Mouse (Mus musculus) activated CD4-positive, CD25-positive, alpha-beta regulatory T cell, adult 4 months (primary cell): ENCODE data around the gene Mttp. TPM values are rescaled to one million over a fixed set of nuclear protein-coding genes. Genes with fewer than 3 reads are reported as not detected.

Experiments
- ATAC-seq: one replicate; pipeline ENCODE4 v1.8.0; 2017
- polyA plus RNA-seq, 2 experiments: library from polyadenylated mRNA; unstranded; fragments of 100-300 nt; shearing (Covaris generic); gene quantifications; one replicate each; pipeline ENCODE4 v1.2.1; 2017

Gene Mttp
- polyA plus RNA-seq, 2 experiments from 2014 or later = 2.9 to 3.6 TPM

DNA sequence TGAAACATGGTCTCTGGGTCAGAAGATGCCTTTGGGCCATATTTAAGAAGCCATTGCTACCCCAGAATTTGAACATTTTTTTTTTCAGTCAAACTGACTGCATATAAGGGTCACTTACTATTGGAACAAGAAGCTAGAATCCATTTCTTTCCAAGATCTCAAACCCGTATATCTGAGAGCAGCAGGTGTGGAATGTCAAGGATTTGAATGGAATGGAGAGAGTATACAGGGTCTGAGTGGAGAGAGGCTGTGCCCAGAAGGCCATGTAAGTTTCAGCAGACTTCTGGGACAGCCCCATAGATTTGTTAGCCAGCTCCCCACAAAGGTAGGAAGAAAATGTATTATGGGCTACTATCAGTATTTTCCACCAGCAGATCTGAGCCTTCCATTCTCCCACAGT, 66.1 kb downstream of the Mttp start:
- no peak for ATAC-seq

DNA sequence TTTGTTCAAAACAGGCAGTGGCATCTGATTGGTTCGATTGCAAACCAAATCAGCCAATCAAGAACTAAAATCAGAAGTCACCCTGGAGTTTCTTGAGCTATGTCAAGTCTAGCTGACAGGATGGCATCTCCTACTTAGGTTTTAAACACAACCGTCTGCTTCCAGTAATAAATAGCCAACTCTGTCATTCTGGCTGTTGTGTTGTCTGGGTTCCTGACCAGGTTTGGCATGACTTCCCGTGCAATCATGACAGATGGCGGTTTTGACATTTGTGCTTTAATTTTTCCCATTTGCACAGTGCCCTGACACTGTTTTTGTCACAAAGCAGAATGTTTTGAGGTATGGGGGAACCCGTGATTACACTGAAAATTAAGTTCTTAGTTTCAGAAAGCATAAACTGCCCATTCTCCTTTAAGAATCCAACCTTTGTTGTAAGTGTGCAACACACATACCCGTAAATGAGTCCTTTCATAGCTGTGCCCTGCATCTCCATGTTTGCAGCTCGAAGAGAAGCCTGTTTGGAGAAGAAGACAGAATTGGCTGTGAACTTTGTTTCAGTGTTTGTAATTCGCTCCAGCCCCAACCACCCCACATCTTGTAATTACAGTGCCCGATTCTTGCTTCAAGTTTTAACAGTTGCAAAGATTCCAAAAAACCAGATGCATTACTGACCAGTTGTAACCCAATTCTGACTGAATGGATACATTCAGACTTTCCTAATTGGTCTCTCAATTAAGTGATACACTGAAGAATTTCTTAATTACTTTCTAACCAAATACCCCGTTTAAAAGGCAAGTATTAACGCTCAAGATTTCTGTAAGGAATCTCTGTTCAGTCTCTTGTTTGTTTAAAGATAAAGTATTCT, 67.1 kb downstream of the Mttp start:
- no peak for ATAC-seq

DNA sequence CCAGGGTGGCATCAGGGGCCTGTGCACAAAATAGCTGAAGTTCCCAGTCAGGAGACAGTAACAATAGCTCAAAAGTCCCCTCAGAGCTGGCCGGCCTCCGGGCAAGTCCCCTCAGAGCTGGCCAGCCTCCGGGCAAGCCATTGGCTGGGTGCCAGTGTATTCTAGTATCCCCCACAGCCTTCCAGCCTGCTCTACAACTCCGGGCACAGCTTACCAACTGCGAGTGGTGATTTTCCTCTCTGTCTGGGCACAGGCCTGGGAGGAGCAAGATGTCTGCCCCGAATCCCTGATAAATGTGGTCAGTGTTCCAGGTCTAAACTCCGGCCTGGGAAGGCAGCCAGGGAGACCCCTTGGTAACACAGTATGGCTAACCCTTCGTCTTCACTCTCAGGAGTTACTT, 69.6 kb downstream of the Mttp start:
- no peak for ATAC-seq

GRCm38 (mm10) chr3:138074214-138074613, 70.6 kb downstream of the Mttp start:
- ATAC-seq = no peak

DNA sequence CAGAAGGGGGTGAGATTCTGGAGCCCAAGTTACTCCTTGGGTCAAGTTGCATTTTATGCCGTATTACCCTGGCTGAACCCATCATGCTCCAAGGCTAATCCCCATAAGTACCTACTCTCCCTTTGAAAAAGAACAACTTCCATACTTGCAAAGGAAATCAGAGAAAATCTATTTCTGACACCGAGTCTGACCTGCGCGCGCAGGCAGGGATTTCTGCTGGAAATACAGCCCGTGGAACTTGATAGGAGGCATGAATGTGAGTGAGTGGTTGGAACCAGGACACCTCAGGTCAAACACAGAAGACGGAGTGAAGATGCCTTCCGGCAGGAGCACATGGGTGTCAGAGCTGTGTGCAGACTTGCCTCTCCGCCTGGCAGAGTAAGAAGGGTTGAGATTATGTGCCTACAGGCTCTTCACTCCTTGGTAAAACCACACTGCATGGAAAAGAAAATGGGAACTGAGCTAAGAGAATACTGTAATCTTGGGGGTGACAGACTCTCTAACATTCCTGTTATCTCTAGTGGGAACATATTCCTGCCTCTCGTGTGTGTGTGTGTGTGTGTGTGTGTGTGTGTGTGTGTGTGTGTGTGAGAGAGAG, 73.2 kb downstream of the Mttp start:
- no peak for ATAC-seq

GRCm38 (mm10) chr3:138071004-138071403, 73.8 kb downstream of the Mttp start:
- no peak for ATAC-seq

- no peak for ATAC-seq
Measured at GRCm38 (mm10) chr3:138069756-138070511, 74.8 kb downstream of the Mttp start.

DNA sequence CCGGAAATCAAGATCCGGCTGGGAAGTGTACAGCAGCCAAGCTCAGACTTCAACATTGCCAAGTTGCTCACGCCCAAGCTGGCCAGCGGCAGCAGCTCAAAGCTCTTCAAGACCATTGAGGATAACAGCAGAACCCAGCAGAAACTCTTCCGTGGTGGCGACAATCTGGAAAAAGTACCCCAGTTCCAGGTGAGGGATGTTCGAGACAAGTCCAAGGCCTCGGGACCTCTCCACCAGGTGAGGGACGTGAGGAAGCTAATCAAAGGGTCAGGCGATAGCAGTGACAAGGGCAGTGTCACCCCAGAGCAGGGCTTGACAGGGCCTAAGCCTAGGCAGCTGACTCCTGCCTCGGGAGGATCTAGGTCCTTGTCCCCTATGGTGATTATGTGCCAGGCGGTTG, 76.7 kb downstream of the Mttp start:
- no peak for ATAC-seq

GRCm38 (mm10) chr3:138067288-138067687, 77.5 kb downstream of the Mttp start, which contains the start of gene Gm5105:
Gene Gm5105 (minus strand): TSS chr3:138067388.
- ATAC-seq = no peak

DNA sequence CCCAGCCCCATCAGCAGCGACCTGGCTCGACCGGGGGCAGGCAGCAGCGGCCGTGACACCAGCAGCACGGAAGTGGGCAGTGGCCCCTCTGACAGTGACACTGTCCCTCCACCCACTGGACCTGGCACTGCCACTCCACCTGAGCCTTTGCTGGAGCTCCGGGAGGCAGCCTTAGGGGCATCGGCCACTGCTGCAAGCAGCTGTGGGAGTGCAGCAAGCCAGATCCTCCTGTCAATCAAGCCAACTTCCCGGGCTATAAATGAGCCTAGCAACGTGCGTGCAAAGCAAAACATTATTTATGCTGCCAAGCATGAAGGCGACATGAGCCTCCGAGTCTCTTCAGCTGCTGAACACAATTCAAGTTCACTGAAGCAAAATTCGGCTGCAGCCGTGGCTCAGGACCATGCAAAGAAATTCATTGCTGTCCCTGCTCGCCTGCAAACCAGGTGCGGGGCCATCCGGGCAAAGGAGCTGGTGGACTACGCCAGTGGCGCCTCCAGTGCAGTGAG, 78.4 kb downstream of the Mttp start:
- no peak for ATAC-seq

DNA sequence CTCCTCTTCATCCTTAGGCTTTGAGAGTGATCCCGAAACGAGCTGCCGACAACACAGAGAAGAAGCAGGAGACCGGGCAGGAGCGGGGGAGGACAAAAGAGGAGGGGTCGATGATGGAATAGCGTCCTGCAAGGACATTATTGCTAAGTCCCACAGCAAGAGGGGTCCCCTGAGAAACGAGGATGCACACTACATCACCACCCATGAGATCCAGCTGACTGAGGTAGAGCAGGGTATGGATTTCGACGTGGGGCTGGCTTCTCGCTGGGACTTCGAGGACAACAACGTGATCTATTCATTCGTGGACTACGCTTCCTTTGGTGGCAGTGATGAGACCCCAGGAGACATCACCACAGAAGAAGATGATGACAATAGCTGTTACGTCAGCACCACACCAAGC, 78.8 kb downstream of the Mttp start:
- no peak for ATAC-seq

GRCm38 (mm10) chr3:138064732-138065645, 79.8 kb downstream of the Mttp start, which contains the start of gene 1110002E22Rik:
Gene 1110002E22Rik (plus strand): TSS chr3:138065052.
- ATAC-seq = no peak

- ATAC-seq = no peak
Measured at GRCm38 (mm10) chr3:138063731-138064329, 80.9 kb downstream of the Mttp start.

DNA sequence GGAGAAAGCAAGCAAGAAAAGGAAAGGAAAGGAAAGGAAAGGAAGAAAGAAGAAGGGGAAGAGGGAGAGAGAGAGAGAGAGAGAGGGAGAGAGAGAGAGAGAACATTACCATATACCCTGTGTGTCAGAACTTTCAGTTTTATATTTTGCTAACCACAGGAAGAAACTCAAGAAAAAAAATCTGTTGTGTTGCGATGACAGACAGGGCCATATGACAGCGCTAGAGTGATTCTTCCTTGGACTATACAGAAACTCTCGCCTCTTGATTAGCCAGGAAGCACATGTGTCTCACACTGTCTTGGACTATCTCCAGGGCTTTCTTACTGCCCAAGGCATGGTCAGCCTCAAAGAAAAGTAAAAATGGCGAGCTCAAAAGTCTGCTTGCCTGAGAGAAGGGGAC, 82.1 kb downstream of the Mttp start:
- ATAC-seq = no peak

GRCm38 (mm10) chr3:138061205-138061911, 83.4 kb downstream of the Mttp start:
- no peak for ATAC-seq

- ATAC-seq = no peak
Measured at GRCm38 (mm10) chr3:138060429-138060828, 84.3 kb downstream of the Mttp start.

DNA sequence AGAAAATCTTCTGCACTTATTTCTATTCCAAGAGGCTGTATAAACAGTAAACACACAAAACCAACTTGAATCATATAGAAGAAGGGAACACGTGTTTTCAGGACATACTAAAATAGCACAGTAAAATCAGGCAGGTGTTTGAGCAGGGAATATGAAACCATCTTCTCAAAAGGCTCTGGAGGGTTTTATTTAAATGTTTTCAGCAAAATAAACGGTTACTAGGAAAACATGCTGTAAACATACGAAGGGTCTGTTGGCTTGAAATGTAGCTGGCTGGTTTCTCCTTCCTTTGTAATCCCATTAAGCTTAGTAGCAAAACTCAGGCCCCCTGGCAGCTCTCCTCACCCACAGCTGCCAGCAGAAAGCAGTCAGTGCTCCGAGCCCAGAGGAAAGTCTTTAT, 86.5 kb downstream of the Mttp start:
- ATAC-seq = no peak

- no peak for ATAC-seq
Measured at GRCm38 (mm10) chr3:138056976-138057375, 87.8 kb downstream of the Mttp start.

DNA sequence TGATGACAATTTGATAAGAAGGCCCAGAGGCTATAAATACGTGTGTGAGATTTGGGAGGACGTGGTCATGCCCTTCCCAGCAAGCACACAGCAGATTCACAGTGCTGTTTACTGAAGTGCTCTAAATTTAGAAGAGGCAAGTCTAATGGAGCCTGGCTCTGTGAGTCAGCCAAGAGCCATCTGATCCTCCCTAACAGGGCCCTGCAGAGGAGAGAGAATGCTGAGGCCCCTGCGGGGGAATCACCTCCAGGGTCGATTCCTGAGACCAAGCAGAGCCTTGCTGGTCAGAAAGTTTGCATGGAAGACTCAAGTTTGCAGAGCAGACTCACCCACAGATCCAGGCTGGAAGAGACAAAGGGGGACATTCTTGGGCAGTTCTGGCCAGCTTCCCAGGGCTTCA, 90.8 kb downstream of the Mttp start:
- no peak for ATAC-seq

- ATAC-seq = no peak
Measured at GRCm38 (mm10) chr3:138051431-138051830, 93.3 kb downstream of the Mttp start.

GRCm38 (mm10) chr3:138050772-138051171, 94.0 kb downstream of the Mttp start:
- ATAC-seq = no peak
